Mouse (Mus musculus) myocyte (in vitro differentiated cells): Measurements from ENCODE around the gene Sulf2. TPM values are rescaled to one million over a fixed set of nuclear protein-coding genes. Genes with fewer than 3 reads are reported as not detected.
A peak's percentile ranks its signal among the peaks of the same experiment; 100 is the strongest.

Experiments
- H3K27me3 ChIP-seq: one replicate; pipeline ENCODE4 v1.6.1; 2011; ENCODE audit not compliant: control insufficient read depth, insufficient read depth, insufficient read length
- H3K36me3 ChIP-seq: one replicate; pipeline ENCODE4 v1.6.1; 2011; ENCODE audit not compliant: control insufficient read depth, insufficient read depth
- H3K4me2 ChIP-seq: one replicate; pipeline ENCODE4 v1.6.1; 2011; ENCODE audit warnings: low read depth, control low read depth
- H3K4me3 ChIP-seq: one replicate; pipeline ENCODE4 v1.5.1; 2011; ENCODE audit warnings: mild to moderate bottlenecking, control low read depth, moderate library complexity
- H3K79me2 ChIP-seq: one replicate; pipeline ENCODE4 v1.6.1; 2011; ENCODE audit not compliant: control insufficient read depth, insufficient read depth
- H3ac ChIP-seq: one replicate; pipeline ENCODE4 v1.6.1; 2011; ENCODE audit not compliant: control insufficient read depth, insufficient read length
- CEBPB ChIP-seq: IDR thresholded peaks from 2 replicates; pipeline ENCODE4 v1.6.1; 2011; ENCODE audit warnings: mild to moderate bottlenecking, moderate library complexity; ENCODE audit not compliant: poor library complexity, insufficient read depth, severe bottlenecking
- E2F4 ChIP-seq: IDR thresholded peaks from one replicate; pipeline ENCODE4 v1.6.1; 2011; ENCODE audit warnings: mild to moderate bottlenecking, control low read depth, moderate library complexity; ENCODE audit not compliant: insufficient read depth
- MAX ChIP-seq: IDR thresholded peaks from one replicate; pipeline ENCODE4 v1.6.1; 2011; ENCODE audit warnings: low read depth, mild to moderate bottlenecking, control low read depth
- MYOD1 ChIP-seq, 3 experiments: IDR thresholded peaks; one replicate each; pipeline ENCODE4 v1.6.1; 2011; ENCODE audit warnings: control low read depth in 2 of 3, low read depth in 2 of 3, mild to moderate bottlenecking in 2 of 3, moderate library complexity in 1 of 3; ENCODE audit not compliant: insufficient read length in 2 of 3, control insufficient read depth in 1 of 3
- MYOG ChIP-seq, 3 experiments: IDR thresholded peaks; one replicate each; pipeline ENCODE4 v1.6.1; 2011; ENCODE audit warnings: control low read depth in 2 of 3, low read depth in 2 of 3, mild to moderate bottlenecking in 2 of 3; ENCODE audit not compliant: insufficient read length in 2 of 3, control insufficient read depth in 1 of 3, insufficient read depth in 1 of 3
- POLR2A ChIP-seq: IDR thresholded peaks from one replicate; pipeline ENCODE4 v1.6.1; 2011; ENCODE audit warnings: low read depth, mild to moderate bottlenecking, control low read depth, moderate library complexity; ENCODE audit not compliant: insufficient read length
- POLR2AphosphoS2 ChIP-seq: IDR thresholded peaks from one replicate; pipeline ENCODE4 v1.6.1; 2011; ENCODE audit warnings: low read depth, control low read depth; ENCODE audit not compliant: insufficient read length
- REST ChIP-seq: IDR thresholded peaks from one replicate; pipeline ENCODE4 v1.6.1; 2011; ENCODE audit warnings: mild to moderate bottlenecking, control low read depth, moderate library complexity; ENCODE audit not compliant: insufficient read depth, insufficient read length
- SRF ChIP-seq: IDR thresholded peaks from one replicate; pipeline ENCODE4 v1.6.1; 2011; ENCODE audit warnings: low read depth; ENCODE audit not compliant: control insufficient read depth, insufficient read length
- TCF12 ChIP-seq: IDR thresholded peaks from one replicate; pipeline ENCODE4 v1.6.1; 2011; ENCODE audit warnings: mild to moderate bottlenecking, control low read depth; ENCODE audit not compliant: poor library complexity, insufficient read depth, severe bottlenecking
- TCF3 ChIP-seq: IDR thresholded peaks from one replicate; pipeline ENCODE4 v1.6.1; 2011; ENCODE audit warnings: low read depth, control low read depth; ENCODE audit not compliant: insufficient read length
- USF1 ChIP-seq: IDR thresholded peaks from one replicate; pipeline ENCODE4 v1.6.1; 2011; ENCODE audit warnings: low read depth, mild to moderate bottlenecking, control low read depth, moderate library complexity
- polyA plus RNA-seq: library from polyadenylated mRNA; unstranded; fragments of >200 nt; fragmentation: generic; extraction: Trizol; gene quantifications from one replicate; pipeline ENCODE4 v1.2.1, GENCODE M21; 2012; ENCODE audit warnings: missing spikeins

The Sulf2 gene
- polyA plus RNA-seq, 1 experiment = 36.7 TPM

DNA sequence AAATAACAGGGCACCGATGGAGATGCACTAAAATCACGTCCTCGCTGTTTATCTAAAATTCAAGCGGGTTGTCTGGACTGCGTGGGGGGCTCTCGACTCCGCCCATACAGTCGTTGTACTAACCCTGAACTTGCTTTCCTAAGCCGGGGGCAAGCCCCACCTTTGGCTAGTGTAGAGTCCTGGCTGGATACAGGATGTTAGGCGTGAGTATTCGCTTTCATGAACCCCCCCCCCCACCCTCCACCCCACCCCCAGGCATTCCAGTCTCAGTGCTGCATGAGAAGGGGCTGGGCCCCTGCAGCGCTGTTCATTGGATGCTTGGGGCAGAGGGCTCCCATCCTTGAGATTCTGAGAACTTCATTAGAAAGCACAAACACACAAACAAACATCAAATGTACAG, 659 bp upstream of the Sulf2 start:
- H3K4me3 ChIP-seq = peak overlapping the region; percentile 28

DNA sequence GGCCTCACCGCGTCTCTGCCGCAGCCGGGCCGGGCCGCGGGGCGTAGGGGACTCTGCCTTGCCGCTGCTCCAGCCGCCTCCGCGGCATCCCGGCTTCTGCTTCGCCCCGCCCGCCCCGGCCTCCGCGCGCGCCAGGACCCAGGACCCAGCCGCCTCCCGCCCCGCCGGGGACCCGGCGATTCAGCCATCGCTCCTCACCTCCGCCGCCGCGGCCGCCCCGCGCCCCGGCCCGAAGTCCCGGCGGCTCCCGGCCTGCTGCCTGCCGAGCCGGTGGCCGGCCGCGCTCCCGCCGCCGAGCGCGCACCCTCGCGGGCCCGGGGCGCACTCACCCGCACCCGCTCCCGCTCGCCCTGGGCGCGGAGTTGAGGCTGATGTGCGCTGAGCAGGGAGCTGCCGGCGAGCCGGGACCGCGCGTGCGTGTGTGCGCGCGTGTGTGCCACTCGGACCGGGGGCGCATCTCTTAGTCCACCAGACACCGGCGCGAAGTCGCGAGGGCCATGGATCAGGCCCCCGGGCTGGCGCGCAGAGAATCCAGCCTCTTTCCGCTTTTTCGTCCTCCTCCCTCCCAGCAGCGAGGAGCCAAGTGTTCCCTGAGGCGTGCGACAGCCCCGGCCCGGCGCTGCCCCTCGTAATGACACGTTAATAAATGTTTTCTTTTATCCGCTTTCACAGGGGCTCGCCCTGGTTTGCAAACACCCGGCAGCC, 562 bp downstream of the Sulf2 start:
- peak overlapping the region; percentile 96 for H3K4me2 ChIP-seq
- H3K4me3 ChIP-seq = peak overlapping the region; percentile 28
- H3K36me3 ChIP-seq = no peaks in the 10 kb centered on the region
- no peaks in the 10 kb centered on the region for H3K79me2 ChIP-seq
- TF ChIP-seq REST = no peak
- TF ChIP-seq POLR2A = peak; percentile 47
- H3K27me3 ChIP-seq = no peaks in the 10 kb centered on the region
- peak overlapping the region; percentile 52 for H3ac ChIP-seq

More for the DNA sequence above, 659 bp upstream of the Sulf2 start:
- Histone ChIP-seq H3K27me3 (no peaks in the 10 kb centered on the region), H3K4me2 (no peak overlapping the region), H3ac (no peak overlapping the region), H3K79me2 (no peaks in the 10 kb centered on the region), H3K36me3 (no peaks in the 10 kb centered on the region)
- no peak for TF ChIP-seq E2F4
- no peak for TF ChIP-seq TCF12

DNA sequence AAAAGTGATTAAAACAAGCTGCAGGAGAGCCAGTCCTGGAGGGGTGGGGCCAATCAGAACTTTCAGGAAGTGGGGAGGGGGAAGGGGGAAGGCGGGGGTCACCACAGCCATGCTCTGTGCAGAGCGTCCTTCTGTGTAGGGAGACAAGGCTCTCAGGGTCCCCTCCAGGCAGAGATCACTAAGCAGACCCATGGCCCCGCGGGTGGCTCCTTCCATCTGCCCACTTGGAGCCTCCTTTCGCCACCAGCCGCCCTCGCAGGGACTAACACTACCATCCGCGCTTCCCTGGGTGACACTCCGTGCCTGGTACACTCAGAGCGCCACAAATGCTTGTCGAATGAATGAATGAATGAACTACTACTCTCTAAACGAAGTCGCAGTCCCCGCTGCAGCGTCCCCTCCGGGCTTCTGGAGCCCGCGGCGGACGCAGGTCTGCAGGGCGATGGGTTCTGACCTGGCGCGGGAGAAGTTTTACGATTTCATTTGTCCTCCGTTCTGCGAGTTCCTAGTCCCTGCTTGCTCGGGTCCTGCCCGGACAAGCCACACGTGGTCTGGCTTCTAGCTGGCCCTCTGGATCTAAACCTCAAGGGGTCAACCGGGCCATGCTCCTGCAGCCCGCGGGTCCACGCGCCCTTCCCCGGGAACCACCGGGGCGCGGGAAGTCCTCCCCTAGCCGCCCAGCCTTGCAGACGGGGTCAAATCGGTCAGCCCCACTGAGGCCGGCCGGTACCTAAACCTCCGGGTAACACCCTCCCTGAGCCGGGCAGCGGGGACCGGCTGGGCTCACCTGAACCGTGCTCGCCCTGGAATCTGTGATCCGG, 1.4 kb downstream of the Sulf2 start:
- Histone ChIP-seq H3ac (peak overlapping the region; percentile 52), H3K4me3 (peak overlapping the region; percentile 28), H3K79me2 (no peaks in the 10 kb centered on the region), H3K36me3 (no peaks in the 10 kb centered on the region), H3K27me3 (no peaks in the 10 kb centered on the region), H3K4me2 (peak overlapping the region; percentile 96)
- TF ChIP-seq USF1 (no peak), MYOD1 (IDR thresholded peaks at IDR 0.05; ENCODE audit: control insufficient read depth in 1 of 3, insufficient read length in 2 of 3, low read depth in 2 of 3) (no peak), TCF12 (no peak), POLR2A (no peak), E2F4 (no peak), REST (no peak), MAX (no peak)

DNA sequence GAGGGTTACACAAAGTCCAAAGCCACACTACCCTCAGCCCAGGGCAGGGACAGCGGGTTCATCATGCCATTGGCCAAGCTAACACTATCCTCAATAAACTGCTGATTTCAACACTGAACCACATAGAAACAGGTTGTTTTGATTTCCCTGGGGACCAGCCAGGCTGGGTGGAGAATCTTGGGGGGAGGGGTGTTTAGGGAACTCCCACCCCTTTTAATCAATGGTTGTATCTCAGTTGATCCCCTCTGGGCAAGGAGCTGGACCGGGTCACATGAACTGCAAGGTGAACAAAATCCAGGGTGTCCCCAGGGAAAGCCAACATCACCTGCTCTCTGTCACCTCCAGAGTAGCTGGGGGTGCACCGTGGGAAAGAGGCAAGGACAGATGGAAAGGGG, 2.1 kb downstream of the Sulf2 start:
- no peak for TF ChIP-seq MYOD1 (IDR thresholded peaks at IDR 0.05; ENCODE audit: control insufficient read depth in 1 of 3, insufficient read length in 2 of 3, low read depth in 2 of 3)
- TF ChIP-seq TCF3 = no peak
- no peak for TF ChIP-seq TCF12
- no peak for TF ChIP-seq USF1
- H3K36me3 ChIP-seq = no peaks in the 10 kb centered on the region
- H3K4me3 ChIP-seq = peak overlapping the region; percentile 28
- H3K79me2 ChIP-seq = no peaks in the 10 kb centered on the region
- peak overlapping the region; percentile 96 for H3K4me2 ChIP-seq
- H3ac ChIP-seq = no peak overlapping the region
- no peaks in the 10 kb centered on the region for H3K27me3 ChIP-seq

DNA sequence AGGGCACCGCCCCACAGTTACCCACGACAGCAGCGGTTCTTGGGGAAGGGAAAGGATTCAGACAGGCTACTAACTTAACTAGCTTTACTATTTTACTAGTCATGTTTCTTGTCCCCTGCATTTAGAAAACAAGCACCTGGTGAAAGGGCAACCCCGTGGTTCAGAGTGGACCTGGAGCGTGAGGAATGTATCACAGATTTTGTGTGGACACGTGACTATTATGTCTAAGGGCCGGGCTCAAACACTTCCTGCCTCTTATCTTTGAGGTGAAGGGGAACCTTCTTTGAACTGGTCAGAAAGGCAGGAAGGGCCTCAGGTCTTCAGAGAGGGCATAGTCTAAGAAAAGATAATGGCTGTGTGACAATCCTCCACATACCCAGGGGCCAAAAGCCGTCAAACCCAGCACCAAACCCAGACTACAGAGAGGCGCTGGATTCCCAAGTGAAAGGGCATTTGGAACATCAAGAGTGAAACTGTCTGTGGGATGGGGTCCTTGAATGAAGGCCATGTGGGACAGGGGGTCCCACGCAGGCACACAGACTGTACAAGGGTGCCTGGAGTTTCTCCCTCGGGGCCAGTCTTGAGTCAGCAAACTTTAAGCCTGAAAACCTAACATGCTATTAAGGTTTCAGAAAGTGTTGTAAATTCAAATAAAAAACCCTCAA, 2.6 kb downstream of the Sulf2 start:
- no peak overlapping the region for H3K4me3 ChIP-seq
- TF ChIP-seq MAX = no peak
- H3ac ChIP-seq = no peak overlapping the region
- H3K4me2 ChIP-seq = no peak overlapping the region
- no peaks in the 10 kb centered on the region for H3K79me2 ChIP-seq
- no peaks in the 10 kb centered on the region for H3K36me3 ChIP-seq
- H3K27me3 ChIP-seq = no peaks in the 10 kb centered on the region

DNA sequence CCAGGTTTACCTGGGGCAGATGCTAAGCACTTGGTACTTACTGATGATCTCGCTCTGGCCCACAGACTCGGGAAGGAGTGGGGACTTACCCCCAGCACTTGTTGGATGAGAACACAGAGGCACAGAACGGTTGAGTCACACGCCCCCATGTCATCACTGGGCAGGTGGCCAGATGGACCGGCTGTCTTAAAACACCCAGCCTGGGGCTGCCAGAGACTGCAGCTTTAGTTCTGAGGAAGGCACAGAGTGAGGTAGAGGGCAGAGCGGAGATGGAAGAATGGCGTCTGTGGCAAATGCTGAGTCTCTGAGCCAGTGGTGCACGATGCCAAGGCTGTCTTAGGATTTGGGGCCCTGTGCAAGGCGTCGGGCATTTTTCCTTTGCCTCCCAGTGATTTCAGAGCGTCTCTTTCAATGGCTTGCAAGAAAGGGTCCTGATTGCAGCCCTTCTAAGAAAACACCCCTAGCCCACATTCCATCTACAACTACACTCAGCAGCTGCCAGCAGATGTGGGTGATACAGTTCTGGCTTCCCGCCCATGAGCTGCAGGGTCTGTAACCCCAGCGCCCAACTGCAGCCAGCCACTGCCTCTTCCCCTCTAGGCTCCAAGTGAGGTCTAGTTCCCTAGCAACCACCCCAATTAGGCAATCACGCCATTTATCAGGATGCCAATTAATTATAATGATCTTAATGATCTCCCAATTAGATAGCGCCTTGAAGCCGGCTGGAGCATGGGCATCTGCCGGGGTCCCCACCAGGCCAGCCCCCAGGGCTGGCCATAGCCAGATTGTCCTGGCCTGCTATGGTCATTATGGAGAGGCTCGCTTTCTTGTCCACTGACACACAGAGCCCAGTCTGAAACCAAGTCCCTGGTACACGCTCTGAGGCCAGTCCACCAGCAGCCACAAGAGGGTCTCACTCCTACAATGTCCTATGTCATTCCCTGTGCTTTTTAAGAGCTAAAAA, 3.7 kb downstream of the Sulf2 start:
- TF ChIP-seq MYOD1 (IDR thresholded peaks at IDR 0.05; ENCODE audit: control insufficient read depth in 1 of 3, insufficient read length in 2 of 3, low read depth in 2 of 3) (peak in 2 of 3 experiments; percentile 51 to 53), REST (no peak), E2F4 (no peak), TCF12 (no peak), CEBPB (no peak), MAX (no peak), MYOG (IDR thresholded peaks at IDR 0.05; ENCODE audit: control insufficient read depth in 1 of 3, insufficient read depth in 1 of 3, insufficient read length in 2 of 3, low read depth in 2 of 3) (peak in 1 of 3 experiments; percentile 63), POLR2A (no peak), TCF3 (peak; percentile 5), USF1 (peak; percentile 0), POLR2AphosphoS2 (no peak), SRF (no peak)
- H3K36me3 ChIP-seq = no peaks in the 10 kb centered on the region
- no peak overlapping the region for H3K4me3 ChIP-seq
- peak overlapping the region; percentile 63 for H3K4me2 ChIP-seq
- H3K27me3 ChIP-seq = no peaks in the 10 kb centered on the region
- no peak overlapping the region for H3ac ChIP-seq
- H3K79me2 ChIP-seq = no peaks in the 10 kb centered on the region
